Mouse (Mus musculus) CH12.LX (cell line): ENCODE measurements around the gene Srp14.

Source experiments
- CHD2 ChIP-seq: IDR thresholded peaks from 2 replicates; pipeline ENCODE4 v1.6.1; 2011; ENCODE audit warnings: low read length, improper control_type of control experiment
- CTCF ChIP-seq, 2 experiments: IDR thresholded peaks in 1 of 2; conservative IDR thresholded peaks in 1 of 2; 2 replicates each; pipeline ENCODE4 v1.5.1; 2011 to 2012; ENCODE audit warnings: low read depth in 2 of 2, low read length in 2 of 2, improper control_type of control experiment in 1 of 2, inconsistent platforms in 1 of 2, mild to moderate bottlenecking in 1 of 2, moderate library complexity in 1 of 2
- MAX ChIP-seq: IDR thresholded peaks from 2 replicates; pipeline ENCODE4 v1.6.1; 2011; ENCODE audit warnings: low read length, improper control_type of control experiment
- POLR2A ChIP-seq: IDR thresholded peaks from 2 replicates; pipeline ENCODE4 v1.6.1; 2011; ENCODE audit warnings: low read depth, mild to moderate bottlenecking, improper control_type of control experiment, low read length
- TBP ChIP-seq: conservative IDR thresholded peaks from 2 replicates; pipeline ENCODE4 v1.6.1; 2011; ENCODE audit warnings: low read depth, low read length, improper control_type of control experiment
- UBTF ChIP-seq: IDR thresholded peaks from 2 replicates; pipeline ENCODE4 v1.6.1; 2012; ENCODE audit warnings: low read depth, mild to moderate bottlenecking, inconsistent platforms, low read length, improper control_type of control experiment, moderate library complexity
- ZKSCAN1 ChIP-seq: IDR thresholded peaks from 2 replicates; pipeline ENCODE4 v1.6.1; 2012; ENCODE audit warnings: low read depth, inconsistent platforms, low read length, improper control_type of control experiment, borderline replicate concordance

- TF ChIP-seq ZKSCAN1 (no peak), MAX (no peak), TBP (no peak), POLR2A (no peak), UBTF (no peak), CTCF (conservative IDR thresholded peaks at IDR 0.05 in 1 of 2, IDR thresholded peaks at IDR 0.05 in 1 of 2; ENCODE audit: low read depth in 2 of 2, low read length in 2 of 2) (no peak), CHD2 (no peak)
Observed at GRCm38 (mm10) chr2:118448181-118448580, 31.3 kb downstream of the Srp14 start.
